Mouse (Mus musculus) spleen, postnatal 10 days (tissue): ENCODE measurements around the gene Hoxa9.

ENCODE experiments used
- DNase-seq, 2 experiments: peaks; one replicate each; pipeline ENCODE4 v3.0.0; 2021 to 2022; ENCODE audit warnings: low spot score in 2 of 2

The Hoxa9 gene

GRCm38 (mm10) chr6:52229558-52230416 lies 1.1 kb downstream of the Hoxa9 start:
- no peak for DNase-seq

DNA sequence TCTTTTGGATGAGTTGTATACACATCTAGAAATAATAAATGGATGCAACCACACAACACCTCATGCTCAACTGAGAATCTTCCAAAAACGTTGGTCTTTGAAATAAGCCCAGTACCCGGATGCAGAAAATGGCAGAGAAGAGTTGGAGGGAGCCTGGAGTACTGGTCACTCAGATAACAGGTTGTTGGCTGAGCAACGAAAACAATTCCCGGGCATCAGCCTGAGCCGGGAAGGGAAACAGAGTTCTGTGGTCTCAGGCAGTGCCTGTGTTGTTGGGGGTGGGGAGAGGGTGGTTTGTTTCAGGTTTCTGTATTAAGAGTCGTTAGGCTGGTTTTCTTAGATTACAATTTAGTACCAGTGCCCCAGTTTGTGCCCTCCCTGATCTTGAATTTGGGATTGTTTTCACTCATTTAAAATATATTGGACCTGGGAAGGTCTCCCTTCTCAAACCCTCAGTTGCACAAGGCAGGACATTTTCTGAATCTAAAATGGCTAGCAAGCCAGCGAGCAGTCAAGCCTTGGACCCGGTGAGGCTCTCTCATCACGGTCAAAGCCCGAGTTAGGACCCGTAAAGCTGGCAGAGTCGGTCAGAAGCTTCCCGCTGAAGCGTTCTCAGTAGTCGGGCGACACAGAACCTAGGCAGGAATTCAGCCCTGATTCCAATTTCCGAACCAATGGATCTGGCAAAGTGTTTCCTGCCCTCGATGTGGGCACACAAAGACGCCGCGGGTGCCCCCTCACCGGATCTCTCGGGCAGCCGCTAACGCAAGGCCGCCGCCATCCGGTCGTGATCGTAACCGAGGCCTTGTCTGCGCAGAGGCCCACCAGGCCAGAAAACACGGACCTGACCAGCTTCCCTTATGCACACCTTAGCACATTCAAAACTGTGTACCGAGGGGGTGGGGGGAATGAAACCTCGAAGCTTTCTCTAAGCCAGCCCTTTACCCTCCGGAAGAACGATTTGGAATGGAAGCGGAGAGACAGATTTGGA lies 2.1 kb downstream of the Hoxa9 start:
- no peak for DNase-seq

GRCm38 (mm10) chr6:52227470-52228222 lies 3.2 kb downstream of the Hoxa9 start:
- no peak for DNase-seq

- DNase-seq, result no peak
These were observed 4.2 kb downstream of the Hoxa9 start for GRCm38 (mm10) chr6:52226569-52227257.

- DNase-seq, result peak in 1 of 2 experiments; percentile 54
These were observed 5.0 kb downstream of the Hoxa9 start for GRCm38 (mm10) chr6:52225612-52226568.

GRCm38 (mm10) chr6:52224895-52225611 lies 5.8 kb downstream of the Hoxa9 start:
- no peak for DNase-seq

GRCm38 (mm10) chr6:52223939-52224760 lies 6.7 kb downstream of the Hoxa9 start:
- peak in 1 of 2 experiments; percentile 11 for DNase-seq

- DNase-seq, result no peak
These were observed 8.2 kb downstream of the Hoxa9 start for GRCm38 (mm10) chr6:52222729-52223128.

DNA sequence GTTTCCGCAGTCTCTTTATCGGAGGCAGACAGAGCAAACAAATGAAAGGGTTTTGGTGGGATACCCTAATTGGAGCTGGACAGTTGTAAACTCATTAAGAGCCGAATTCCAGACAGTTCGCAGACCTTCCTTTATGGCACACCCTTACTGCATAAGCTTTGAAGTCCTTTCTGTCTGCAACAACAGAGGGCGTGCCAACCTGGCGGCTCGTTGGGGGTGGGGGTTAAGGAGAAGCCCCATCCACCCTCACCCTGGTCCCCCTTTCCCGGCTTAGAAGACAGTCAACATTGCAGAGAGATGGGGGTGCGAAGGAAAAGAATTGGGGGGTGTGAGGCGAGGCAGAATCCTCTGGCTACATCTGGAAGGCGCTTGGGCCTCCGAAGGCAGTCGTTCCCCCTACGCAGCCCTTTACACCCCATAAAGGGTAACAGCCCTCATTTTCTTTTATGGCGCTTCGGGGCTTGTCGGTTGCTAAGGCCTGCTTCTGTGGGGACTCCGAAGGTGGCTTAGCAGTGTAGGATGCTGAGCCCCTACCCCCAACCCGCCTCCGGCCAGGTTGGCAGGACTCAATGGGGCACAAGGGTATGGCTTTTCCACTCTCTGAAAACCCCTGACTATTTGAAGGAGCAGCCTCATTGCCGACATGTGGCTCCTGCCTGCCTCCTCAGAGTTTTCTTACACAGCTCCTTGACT lies 8.8 kb downstream of the Hoxa9 start:
- DNase-seq, result no peak

GRCm38 (mm10) chr6:52221337-52221992 lies 9.4 kb downstream of the Hoxa9 start, which contains the start of gene Hoxa7:
Hoxa7 (minus strand) TSS chr6:52221854.
- peak; percentile 73 to 83 for DNase-seq

DNA sequence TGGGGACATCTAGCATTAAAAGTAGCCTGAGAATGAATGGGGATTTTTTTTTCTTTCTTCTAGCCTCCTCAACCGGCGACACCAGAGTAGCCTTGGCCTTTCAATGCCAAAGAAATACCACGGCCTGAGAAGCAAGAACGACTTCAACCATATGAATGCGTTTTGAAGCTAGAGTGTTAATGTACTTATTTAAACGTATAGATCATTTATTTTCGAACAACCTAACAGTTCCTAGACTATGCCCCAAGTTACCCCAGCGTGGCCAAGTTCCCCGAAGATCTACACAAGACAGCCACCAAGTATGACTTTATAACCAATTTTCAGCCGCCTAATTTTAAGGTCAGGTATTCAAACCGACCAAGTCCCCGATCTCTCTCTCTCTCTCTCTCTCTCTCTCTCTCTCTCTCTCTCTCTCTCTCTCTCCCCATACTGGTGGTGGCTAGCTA lies 10.0 kb downstream of the Hoxa9 start:
- DNase-seq, result no peak

- DNase-seq, result peak in 1 of 2 experiments; percentile 22
These were observed 10.7 kb downstream of the Hoxa9 start for GRCm38 (mm10) chr6:52220003-52220864.

- DNase-seq, result no peak
These were observed 11.5 kb downstream of the Hoxa9 start for GRCm38 (mm10) chr6:52219234-52219942.

DNA sequence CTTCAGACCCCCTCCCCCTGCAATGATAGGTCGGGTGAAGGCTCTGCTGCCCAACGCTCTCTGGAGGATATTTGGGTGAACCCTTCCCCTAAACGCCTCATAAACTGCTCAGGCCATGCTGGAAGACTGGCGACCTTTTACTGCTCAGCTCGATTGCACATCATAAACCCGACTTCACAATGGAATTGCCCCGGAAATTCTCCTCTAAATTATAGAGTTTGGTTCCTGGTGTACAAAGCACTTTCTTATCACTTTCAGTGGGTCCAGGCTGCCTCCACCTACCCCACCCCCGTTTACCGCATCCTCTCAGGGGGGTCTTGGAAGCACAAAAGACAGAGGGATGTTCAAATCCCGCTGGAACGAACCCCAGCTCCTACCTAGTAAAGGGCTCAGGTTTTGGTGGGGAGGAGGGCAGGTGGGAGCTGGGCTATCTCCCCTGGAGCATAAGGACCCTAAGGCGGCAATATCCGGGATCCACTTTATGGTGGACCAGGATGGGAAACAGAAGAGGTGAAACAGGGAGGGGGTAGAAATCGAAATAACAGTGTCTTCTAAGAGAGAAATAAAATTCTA lies 12.2 kb downstream of the Hoxa9 start:
- no peak for DNase-seq
